Mouse (Mus musculus) CH12.LX (cell line): ENCODE measurements around the gene Cdk5rap2.

Experiments
- CTCF ChIP-seq, 2 experiments: IDR thresholded peaks in 1 of 2; conservative IDR thresholded peaks in 1 of 2; 2 replicates each; pipeline ENCODE4 v1.5.1; 2011 to 2012; ENCODE audit warnings: low read depth in 2 of 2, low read length in 2 of 2, improper control_type of control experiment in 1 of 2, inconsistent platforms in 1 of 2, mild to moderate bottlenecking in 1 of 2, moderate library complexity in 1 of 2
- E2F4 ChIP-seq: IDR thresholded peaks from 2 replicates; pipeline ENCODE4 v1.6.1; 2011; ENCODE audit warnings: low read depth, low read length, improper control_type of control experiment; ENCODE audit not compliant: insufficient replicate concordance
- EP300 ChIP-seq: IDR thresholded peaks from 2 replicates; pipeline ENCODE4 v1.6.1; 2011; ENCODE audit warnings: low read length, improper control_type of control experiment
- GABPA ChIP-seq: IDR thresholded peaks from 2 replicates; pipeline ENCODE4 v1.6.1; 2012; ENCODE audit warnings: low read depth, low read length, improper control_type of control experiment, inconsistent platforms; ENCODE audit not compliant: insufficient replicate concordance
- KAT2A ChIP-seq: IDR thresholded peaks from 2 replicates; pipeline ENCODE4 v1.6.1; 2012; ENCODE audit warnings: low read length, improper control_type of control experiment, inconsistent platforms; ENCODE audit not compliant: insufficient replicate concordance
- NELFE ChIP-seq: IDR thresholded peaks from 2 replicates; pipeline ENCODE4 v1.6.1; 2011; ENCODE audit warnings: low read depth, low read length, improper control_type of control experiment
- NRF1 ChIP-seq: IDR thresholded peaks from 2 replicates; pipeline ENCODE4 v1.6.1; 2014; ENCODE audit warnings: low read depth, mild to moderate bottlenecking, inconsistent platforms, low read length, improper control_type of control experiment, moderate library complexity
- POLR2A ChIP-seq: IDR thresholded peaks from 2 replicates; pipeline ENCODE4 v1.6.1; 2011; ENCODE audit warnings: low read depth, mild to moderate bottlenecking, improper control_type of control experiment, low read length
- SMC3 ChIP-seq: IDR thresholded peaks from 2 replicates; pipeline ENCODE4 v1.6.1; 2011; ENCODE audit warnings: low read depth, low read length, improper control_type of control experiment
- TBP ChIP-seq: conservative IDR thresholded peaks from 2 replicates; pipeline ENCODE4 v1.6.1; 2011; ENCODE audit warnings: low read depth, low read length, improper control_type of control experiment
- UBTF ChIP-seq: IDR thresholded peaks from 2 replicates; pipeline ENCODE4 v1.6.1; 2012; ENCODE audit warnings: low read depth, mild to moderate bottlenecking, inconsistent platforms, low read length, improper control_type of control experiment, moderate library complexity
- ZC3H11A ChIP-seq: IDR thresholded peaks from 2 replicates; pipeline ENCODE4 v1.6.1; 2012; ENCODE audit warnings: low read depth, mild to moderate bottlenecking, inconsistent platforms, low read length, improper control_type of control experiment
- ZKSCAN1 ChIP-seq: IDR thresholded peaks from 2 replicates; pipeline ENCODE4 v1.6.1; 2012; ENCODE audit warnings: low read depth, inconsistent platforms, low read length, improper control_type of control experiment, borderline replicate concordance

DNA sequence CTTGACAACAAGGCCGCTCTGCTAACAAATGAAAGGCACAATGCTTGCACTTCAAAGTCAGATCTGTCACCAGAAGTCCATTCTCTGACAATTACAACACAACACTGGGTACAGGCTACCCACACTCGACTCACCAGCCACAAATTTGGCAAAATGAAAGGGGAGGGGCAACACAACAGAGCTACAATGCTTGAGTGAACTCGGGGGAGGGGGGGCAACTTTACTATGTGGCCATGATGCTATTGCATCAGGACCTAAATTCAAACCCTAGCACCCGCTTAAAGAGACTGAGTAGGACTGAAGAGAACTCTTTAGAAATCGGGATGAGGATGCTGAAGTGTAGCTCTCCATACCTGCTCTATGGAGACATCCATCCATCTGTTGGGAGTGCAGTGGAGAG lies 10.8 kb downstream of the Cdk5rap2 start:
- no peak for TF ChIP-seq E2F4
- TF ChIP-seq TBP: 0 out of 2 replicates have a peak, but pooled peaks have one; percentile 13
- TF ChIP-seq ZC3H11A: no peak
- TF ChIP-seq NELFE: no peak
- no peak for TF ChIP-seq POLR2A
- TF ChIP-seq EP300: no peak
- no peak for TF ChIP-seq UBTF
- no peak for TF ChIP-seq ZKSCAN1
- TF ChIP-seq SMC3: no peak
- TF ChIP-seq CTCF (conservative IDR thresholded peaks at IDR 0.05 in 1 of 2, IDR thresholded peaks at IDR 0.05 in 1 of 2; ENCODE audit: low read depth in 2 of 2, low read length in 2 of 2): no peak
- no peak for TF ChIP-seq NRF1
- TF ChIP-seq KAT2A: no peak
- no peak for TF ChIP-seq GABPA
